Mouse (Mus musculus) megakaryocyte, embryonic 14.5 days (primary cell): ENCODE data around the gene Nlrx1.

Experiments used
- FLI1 ChIP-seq: IDR thresholded peaks from 2 replicates; pipeline ENCODE4 v1.6.1; 2012; ENCODE audit warnings: low read length, inconsistent platforms, mixed read lengths
- GATA1 ChIP-seq: IDR thresholded peaks from 3 replicates; pipeline ENCODE4 v1.6.1; 2012; ENCODE audit warnings: mixed read lengths, low read length, inconsistent platforms, borderline replicate concordance

- TF ChIP-seq GATA1 (no peak), FLI1 (no peak)
Observed at GRCm38 (mm10) chr9:44234479-44235427, 33.6 kb downstream of the Nlrx1 start.
